Mouse (Mus musculus) 3T3-L1 (cell line): Measurements from ENCODE around the gene Cxadr.
"Not testable (repeated sequence)": the region's sequence is repeated elsewhere in the genome, so short reads cannot be mapped to it uniquely, and the experiment has no call there.

Experiments
- DNase-seq: peaks from one replicate; pipeline ENCODE4 v3.0.0-alpha.2; 2015; ENCODE audit warnings: low read depth, low spot score

Cxadr gene

DNA sequence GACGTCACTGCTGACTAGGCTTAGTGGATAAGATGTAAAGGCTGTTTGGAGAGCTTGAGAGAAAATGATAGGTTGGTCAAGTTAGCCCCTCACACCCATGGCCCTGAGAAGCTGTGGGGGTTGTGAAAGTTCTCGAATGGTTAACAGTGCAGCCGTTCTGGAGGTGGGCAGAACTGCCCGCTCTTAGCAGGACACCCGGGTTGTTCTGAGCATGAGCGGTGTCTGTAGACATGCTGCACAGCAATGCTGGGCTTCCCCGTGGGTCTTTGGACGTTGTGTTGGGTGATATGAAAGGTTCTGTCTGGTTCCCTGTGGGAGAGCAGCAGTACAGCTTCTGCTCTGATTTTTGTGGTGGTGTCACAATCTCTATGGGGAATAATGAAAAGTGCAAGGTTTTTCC lies 5.3 kb downstream of the Cxadr start:
- no peak for DNase-seq

DNA sequence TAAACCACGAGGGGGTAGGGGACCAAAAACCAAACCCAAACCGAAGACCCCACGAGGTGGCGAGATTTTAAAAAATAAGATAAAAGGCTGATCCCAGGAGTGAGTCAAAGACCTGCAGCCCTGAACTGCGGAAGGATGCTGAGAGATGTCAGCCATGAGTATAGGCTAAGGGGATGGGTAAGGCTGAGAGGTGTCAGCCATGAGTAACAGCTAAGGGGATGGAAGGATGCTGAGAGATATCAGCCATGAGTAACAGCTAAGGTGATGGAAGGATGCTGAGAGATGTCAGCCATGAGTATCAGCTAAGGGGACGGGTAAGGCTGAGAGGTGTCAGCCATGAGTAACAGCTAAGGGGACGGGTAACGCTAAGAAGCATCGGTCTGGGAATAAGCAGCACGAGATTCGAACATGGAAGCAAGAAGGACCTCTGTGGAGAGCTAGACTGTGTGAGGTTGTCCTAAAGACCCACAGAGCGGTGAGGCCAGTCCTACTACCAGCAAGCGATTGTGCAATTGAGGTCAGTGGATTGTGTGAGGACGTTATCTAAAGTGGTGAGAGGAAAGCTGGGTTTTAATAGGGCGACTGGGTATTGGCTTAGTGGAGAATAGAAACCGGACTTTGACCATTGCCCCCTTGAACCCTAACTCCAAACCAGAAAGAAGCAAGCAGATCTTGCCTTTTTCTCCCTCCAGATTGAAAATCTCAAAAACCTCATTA lies 6.3 kb downstream of the Cxadr start:
- no peak for DNase-seq

DNA sequence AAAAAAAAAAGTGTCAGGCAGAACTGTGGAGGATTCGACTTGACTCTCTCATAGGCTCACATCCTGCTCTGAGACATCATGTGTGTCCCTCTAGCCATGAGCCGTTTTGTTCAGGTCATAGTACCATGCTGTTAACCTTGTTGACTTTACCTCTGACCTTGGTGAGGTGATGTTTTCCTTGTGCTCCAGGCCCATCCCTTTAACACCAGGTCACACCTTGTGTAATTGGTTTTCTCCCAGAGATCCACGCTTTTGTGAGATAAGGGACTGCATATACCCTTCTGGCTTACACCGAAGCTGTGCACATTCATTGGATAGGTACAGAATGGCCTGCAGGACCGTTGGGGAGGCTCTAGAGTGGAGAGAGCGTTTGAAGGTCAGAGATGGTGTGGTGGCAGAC lies 8.0 kb downstream of the Cxadr start:
- DNase-seq = no peak

DNA sequence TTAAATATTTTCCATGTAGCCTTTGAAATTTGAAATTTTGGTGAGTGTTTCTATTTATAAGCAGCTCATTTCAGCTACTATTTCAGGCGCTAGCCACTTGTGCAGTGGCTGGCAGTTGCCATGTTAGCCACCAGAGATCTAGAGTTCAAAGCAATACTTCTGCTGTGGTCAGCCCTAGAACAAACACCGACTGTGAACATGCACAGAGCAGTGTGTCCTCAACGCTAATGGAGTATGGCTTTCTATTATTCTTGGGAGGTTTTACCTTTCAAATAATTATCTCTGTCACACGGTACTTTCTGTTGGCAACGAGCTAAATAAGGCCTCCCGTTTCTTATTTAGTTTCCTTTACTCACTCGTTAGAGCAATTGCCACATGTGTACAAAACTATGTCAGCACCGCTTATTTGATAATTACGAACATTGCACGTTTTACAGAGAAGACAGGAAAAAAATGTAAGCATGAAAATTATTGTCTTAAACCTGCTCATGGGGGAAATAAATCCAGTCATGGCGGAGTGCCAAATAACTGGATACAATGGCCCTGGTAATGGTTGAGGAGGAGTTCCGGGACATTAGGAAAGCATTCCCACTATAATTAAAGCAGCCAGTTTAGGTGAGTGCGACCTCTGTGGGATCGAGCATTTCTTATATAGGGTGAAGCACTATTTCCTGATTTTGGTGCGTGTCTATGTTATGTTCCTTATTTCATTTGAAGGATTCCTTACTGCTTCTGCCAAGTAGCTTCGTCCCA lies 12.0 kb downstream of the Cxadr start:
- no peak for DNase-seq

DNA sequence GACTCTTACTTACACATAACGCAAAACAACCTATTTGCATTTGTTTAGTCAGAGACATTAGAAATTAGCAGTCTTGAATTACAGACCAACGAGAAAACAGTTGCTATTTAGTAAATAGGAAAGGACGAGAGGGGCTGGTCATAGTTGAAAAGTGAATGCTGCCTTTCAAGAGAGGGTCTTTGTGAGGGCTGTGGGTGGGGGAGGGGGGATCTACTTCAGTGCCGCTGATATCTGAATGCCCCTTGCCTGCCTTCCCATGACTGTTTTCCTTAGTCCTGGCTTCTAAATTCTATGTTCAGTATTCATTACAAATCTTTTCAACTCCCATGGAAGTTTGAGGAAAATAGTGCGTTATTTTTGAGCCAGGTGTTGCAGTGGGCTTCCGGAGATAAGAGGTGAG lies 12.7 kb downstream of the Cxadr start:
- DNase-seq = no peak

DNA sequence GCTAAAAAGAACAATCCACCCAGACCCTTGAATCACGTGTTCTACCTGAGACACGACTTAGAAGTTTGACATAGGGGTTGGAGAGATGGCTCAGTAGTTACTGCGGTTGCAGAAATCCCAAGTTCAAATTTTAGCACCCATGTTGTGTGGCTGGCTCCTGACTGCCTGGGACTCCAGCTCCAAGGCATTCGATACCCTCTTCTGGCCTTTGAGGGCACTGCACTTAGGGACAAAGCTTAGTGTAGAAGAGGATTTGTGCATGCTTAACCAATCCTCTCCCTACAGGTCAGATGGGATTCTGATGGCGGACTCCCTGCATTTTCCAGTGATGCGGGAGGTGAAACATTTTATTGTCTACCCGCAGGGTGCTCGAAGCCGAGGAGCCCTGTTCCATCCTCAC lies 15.6 kb downstream of the Cxadr start:
- DNase-seq = peak; percentile 16

DNA sequence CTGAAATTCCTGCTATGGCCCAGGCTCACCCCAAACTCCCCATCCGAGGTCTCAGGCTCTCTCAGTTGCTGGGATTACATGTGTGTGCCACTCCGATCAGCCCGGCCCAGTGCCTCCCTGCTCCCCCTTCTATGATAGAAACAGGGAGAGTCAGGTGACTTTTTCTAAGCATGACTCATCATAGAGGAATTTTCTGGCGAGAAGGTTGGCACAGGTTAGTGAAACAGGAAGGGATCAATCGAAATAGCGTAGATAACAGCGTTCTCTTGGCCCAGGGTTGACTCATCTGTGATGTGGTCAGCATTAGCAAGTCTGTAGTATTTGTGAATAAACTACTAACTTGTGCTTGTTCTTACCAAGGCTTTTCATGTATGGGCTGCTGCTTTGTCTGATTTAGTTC lies 16.7 kb downstream of the Cxadr start:
- DNase-seq = peak; percentile 48

DNA sequence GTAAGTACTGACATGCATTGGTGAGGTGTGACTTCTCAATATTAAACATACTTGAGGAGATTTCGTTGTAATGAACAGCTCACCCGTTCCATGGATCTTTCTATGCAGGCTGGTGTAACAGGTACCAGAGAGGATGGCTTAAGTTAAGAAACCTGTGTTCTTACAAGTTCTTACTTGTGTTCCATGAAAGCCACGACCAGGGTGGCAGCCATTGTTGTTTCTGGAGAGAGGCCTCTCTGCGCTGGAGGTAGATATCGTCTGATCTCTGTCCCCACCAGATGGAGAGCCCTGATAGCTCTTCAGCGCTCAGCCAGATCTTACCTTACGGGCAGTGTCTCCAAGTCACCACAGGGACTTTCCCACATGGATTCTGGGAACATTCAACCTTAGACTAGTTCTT lies 18.4 kb downstream of the Cxadr start:
- no peak for DNase-seq

DNA sequence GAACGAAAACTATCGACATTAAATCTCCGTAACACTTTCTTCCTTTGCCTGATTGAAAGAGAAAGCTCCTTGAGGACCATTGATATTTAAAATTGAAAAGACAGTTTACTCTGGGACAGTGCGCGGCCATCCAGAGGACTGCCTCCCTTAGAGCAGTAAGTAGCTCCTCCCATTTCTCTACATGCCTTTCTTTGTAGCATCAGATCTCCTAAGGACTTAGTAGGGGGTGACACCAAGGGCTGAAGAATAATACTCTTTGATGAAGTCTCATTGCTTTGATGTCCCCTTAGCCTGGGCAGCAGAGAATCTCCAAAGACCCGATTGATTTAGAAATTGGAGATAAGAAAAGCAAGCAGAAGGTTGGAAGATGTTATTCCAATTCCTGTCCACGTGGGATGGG lies 20.3 kb downstream of the Cxadr start:
- DNase-seq = no peak

DNA sequence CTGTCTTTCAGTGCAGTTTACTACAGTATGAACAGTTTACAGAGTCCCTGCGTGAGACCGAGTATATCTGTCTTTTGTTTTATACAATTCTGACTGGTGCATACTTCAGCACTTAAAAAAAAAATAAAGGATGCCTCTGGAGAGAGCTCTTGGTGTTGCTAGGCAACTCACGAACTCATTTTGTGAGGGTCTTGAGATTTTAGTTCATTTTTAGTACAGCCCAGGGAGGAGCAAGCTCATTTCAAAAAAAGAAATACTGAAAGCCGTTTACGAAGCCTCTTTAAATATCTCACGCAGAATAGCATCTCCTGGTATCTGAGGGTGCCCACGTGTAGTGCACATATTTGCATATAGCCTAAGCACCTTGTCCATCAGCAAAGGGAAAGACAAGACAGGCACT lies 20.9 kb downstream of the Cxadr start:
- DNase-seq = no peak

DNA sequence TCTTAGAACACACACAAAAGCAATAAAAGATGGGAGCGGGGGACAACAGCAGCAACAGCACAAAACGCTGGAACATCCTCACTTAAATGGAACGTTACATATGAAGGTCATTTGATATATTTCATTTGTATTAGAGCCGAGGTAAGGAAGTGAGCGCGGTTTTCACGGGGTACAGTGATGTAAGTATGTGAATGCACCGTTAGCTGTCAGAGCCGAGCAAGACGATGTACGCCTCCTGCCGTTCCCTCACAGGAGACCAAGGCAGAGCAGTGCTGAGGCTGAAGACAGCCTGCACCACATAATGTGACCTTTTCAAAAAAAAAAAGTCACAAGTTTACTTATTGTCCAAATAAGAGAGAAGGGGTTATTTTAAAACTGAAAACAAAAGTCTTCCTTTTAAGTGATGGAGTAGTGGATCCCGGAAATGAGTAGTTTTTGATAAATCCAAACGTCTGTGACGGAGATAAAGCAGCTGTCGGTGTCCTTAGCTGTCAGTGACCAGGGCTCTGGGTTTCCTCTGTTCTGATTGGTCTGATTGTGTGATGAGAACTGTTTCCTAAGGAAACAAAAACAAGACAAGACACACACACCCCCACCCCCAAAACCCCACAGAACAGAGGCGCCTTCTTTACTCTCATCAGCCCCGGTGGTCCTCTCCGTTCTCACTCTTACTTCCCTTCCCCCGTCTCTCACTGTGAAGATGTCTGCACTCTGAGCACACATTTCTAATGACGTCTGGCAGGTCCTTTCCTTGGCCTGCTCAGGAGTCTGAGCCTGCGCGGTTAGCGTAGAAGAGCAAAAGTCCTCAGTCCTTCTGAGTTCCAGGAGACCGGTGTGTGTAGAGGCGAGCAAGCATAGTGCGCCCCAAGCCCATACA lies 24.9 kb downstream of the Cxadr start:
- DNase-seq = no peak

DNA sequence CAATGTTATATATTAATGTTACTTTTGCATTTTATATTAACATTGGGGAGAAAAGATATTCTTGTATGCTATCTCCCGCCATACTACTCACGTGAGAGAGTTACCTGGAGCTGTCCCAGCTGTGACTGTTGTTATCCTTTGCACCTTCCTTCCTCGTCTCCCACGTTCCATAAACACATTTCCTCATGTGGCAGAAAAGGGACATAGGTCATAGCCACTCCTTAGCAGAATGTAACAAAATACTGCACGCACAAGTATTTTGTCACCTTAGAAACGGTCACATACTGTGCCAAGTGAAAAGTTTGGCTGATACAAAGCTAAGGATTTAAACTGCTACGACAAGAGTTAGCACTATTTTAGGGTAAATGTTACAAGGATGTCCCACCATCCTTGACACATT lies 26.3 kb downstream of the Cxadr start:
- no peak for DNase-seq

DNA sequence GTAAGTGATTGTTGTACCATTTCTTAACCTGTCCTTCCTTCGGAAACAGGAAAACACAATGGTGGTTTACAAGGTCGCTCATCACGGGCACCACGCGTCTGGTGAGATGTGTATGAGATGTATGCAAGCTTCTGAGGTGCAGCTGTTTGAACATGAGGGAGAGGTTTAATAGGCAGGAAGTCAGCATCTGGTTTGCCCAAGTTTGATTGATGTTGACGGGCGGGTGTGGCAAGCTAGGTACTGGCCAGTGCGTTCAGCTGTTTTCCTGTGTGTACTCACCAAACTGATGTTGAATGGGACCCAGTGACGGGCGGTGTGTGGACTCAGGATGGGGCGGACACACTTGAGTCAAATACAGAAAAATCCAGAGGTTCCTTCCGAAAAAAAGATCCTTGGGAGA lies 26.7 kb downstream of the Cxadr start:
- DNase-seq = no peak

DNA sequence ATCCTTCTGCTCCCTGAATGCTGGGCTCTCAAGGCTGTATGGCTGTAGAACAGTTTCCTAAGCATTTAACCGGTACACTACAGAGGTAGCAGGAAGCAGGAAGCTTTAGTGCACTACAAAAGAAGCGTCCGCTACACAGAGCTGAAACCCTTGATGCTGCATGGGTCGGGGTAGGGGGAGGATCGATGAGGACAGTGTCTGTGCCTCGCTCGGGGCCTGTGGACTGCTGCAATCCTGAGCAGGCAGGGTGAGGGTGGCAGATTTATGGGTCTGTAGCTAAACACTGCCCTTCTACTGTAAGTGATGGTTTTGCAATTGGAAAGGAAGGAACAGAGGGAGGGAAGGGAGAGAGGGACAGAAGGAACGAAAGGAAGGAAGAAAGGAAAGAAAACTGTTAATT lies 35.9 kb downstream of the Cxadr start:
- DNase-seq = no peak

DNA sequence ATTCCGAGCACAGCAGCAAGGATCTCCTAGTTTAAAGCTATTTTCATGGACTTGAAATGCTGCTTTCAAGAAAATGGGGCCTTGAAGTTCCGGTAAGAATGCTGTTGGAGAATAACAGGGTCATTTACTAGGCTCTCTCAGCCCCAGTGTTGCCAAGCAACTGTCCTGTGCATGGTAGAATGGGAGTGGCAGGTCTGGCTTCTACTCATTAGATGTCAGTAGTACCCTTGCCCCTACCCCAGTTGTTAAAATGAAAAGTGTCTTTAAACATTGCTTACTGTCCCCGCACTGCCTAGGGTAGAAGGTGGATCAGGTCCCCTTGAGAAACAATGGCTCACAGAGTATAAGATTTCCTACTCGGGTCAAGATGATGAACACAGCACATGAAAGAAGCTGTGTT lies 40.1 kb downstream of the Cxadr start:
- no peak for DNase-seq

DNA sequence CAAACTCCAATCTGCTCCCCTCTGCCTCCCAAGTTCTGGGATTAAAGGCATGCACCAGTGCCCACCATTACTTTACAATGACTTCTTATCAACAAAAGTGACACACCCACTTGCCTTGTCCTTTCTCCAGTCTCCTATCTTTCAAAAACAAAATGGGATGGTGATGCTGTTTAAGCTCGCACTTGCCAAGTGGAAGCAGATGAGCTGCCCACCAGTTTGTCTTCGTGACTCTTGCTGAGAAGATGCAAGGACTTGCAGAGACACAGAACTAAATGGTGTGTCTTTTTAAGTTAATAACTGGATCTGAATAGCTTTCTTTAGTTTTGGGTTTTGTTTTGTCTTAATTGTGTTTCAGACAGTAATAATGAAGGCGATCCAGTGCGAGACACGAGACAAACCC lies 41.5 kb downstream of the Cxadr start:
- no peak for DNase-seq

DNA sequence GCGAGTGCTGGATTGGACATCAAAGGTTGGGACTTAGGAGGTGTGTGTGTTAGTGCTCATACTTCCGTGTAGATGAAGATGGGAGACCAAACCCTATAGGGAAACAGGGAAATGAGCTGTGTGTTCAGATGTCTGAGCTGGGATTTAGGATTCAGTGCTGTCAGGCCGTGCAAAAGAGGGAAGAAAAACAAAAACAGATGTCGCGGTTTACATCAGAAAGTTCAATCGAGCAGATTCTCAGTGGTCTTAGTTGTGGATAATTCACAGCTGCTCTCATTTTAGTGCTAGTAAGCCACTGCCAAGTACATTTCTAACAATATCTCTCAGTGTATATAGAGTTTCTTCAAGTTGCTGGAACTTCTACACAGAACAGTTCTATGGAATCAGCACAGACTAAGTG lies 42.5 kb downstream of the Cxadr start:
- no peak for DNase-seq

DNA sequence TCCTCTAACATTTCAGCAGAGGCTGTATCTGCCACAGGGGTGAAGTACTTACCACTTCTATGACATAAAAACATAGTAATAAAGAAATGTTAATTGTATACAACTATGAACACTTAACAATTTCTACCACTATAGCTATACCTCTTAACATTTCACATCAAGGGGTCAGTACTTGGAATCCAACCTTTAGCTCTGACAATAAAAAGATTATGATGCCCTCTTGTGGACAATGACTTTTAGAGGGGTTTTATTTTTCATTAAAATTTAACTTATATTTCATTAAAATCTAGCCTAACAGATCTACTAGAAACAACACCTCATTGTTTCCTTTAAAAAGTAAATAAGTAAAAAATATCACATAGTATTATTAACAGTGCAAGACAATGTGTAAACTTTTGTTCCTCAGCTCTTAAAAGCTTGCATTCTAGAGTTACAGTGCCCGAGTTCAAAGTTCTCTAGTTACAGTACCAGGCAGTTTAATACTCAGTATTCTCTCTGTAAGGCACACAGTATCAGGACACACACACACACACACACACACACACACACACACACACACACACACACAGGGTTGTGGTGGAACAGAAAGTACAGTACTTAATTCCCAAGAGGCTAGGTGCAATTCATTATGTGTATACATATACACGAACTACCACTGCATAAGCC lies 45.5 kb downstream of the Cxadr start:
- peak; percentile 36 for DNase-seq

DNA sequence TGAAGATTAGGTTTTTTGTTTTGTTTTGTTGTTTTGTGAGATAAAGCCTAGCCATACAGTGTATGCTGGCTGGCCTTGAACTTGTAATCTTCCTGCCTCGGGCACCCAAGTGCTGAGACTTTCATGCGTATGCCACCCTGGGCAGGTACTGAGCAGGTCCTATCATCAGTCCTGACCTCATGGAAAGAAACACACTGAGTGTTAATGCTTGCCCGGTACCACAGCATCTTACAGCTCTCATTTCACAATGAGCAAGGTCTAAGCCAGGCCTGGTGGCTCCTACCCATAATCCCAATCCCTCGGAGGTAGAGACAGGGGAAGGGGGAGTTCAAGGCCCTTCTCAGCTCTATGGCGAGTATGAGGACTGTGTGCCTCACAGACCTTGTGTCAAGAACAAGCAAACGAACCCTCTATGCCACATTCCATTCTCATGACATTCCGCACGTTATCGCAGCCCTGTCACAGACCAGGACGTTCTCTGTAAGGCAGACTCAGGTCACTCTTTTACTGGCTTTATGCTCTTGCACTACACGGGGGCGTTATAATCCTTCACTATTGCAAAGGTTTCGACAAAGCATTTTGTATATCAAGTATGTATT lies 46.1 kb downstream of the Cxadr start:
- peak; percentile 10 for DNase-seq

DNA sequence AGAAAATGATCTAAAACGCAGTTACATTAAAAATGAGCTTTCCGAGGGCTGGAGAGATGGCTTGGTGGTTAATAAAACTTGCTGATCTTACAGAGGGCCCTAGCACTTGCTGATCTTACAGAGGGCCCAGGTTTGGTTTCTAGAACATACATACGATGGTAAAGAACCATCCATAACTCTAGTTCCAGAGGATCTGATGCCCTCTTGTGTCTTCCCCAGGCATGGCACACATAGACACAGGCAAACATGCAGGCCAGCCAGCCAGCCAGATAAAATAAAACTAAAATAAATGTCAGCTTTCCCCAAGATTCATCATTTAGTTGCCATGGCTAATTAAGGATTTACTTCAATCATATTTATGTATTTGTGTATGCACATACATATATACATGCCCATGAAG lies 56.5 kb downstream of the Cxadr start:
- peak; percentile 34 for DNase-seq

DNA sequence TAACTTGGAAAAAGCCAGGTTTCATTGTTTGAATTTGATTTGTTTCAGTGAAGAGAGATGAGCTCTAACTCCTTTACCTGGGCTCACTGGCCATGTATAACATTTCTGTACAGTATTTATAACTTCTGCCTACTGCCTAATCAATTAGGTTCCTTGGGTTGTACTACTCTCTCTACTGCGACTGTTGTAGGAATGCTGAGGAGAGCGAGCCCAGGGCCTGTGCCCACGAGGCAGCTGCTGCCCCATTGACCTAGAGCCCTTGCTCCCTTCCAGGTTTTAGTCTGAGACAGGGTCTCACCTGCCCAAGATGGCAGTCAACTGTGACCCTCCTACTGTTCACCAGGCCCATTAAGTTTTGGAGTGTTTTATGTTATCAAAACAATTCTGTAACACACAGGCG lies 60.2 kb downstream of the Cxadr start:
- DNase-seq = no peak

DNA sequence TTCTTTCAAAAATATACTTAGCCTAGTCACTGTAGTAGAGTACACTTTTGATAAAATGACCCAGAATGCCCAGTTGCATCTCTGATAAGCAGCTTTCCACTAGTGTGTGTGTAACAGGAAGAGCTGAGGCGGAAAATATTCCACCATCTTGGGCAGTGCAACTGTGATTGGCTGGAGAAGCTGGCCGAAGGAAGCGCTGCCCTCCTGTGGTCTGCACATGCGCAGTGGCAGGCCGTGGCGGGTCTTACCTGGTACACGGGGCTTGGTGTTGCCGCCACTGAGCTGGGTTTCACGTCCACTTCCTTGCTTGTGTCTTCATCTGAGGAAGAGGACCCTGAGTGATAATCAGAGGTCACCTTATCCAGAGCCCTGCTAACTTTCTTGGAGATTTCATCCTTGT lies 63.3 kb downstream of the Cxadr start:
- not testable (repeated sequence) for DNase-seq
